Mouse (Mus musculus) midbrain, embryonic 13.5 days (tissue): ENCODE measurements around the gene Fntb. TPM values are rescaled to one million over a fixed set of nuclear protein-coding genes. Genes with fewer than 3 reads are reported as not detected.
A peak's percentile ranks its signal among the peaks of the same experiment; 100 is the strongest.
"Not testable (repeated sequence)": the region's sequence is repeated elsewhere in the genome, so short reads cannot be mapped to it uniquely, and the experiment has no call there.

Experiments
- ATAC-seq: fragments of 200-750 bp; cut with Nextera tagmentation; 2 replicates; pipeline ENCODE4 v1.8.0; 2017; ENCODE audit warnings: mild to moderate bottlenecking, moderate TSS enrichment, moderate library complexity
- H3K27ac ChIP-seq: fragments of 300-500 bp; sonication (generic); 2 replicates; pipeline ENCODE4 v1.5.1; 2015; ENCODE audit warnings: inconsistent platforms, mild to moderate bottlenecking, moderate library complexity
- H3K27me3 ChIP-seq: fragments of 300-500 bp; sonication (generic); 2 replicates; pipeline ENCODE4 v1.6.1; 2015; ENCODE audit warnings: mild to moderate bottlenecking, inconsistent platforms
- H3K36me3 ChIP-seq: fragments of 300-500 bp; sonication (generic); 2 replicates; pipeline ENCODE4 v1.6.1; 2015; ENCODE audit warnings: mild to moderate bottlenecking, inconsistent platforms
- H3K4me1 ChIP-seq: fragments of 300-500 bp; sonication (generic); replicated peaks from 2 replicates; pipeline ENCODE4 v1.6.1; 2015; ENCODE audit warnings: inconsistent platforms
- H3K4me2 ChIP-seq: fragments of 300-500 bp; sonication (generic); replicated peaks from 2 replicates; pipeline ENCODE4 v1.6.1; 2015; ENCODE audit warnings: moderate library complexity, mild to moderate bottlenecking, inconsistent platforms
- H3K4me3 ChIP-seq: fragments of 300-500 bp; sonication (generic); replicated peaks from 2 replicates; pipeline ENCODE4 v1.5.1; 2015; ENCODE audit warnings: mild to moderate bottlenecking, inconsistent platforms
- H3K9ac ChIP-seq: fragments of 300-500 bp; sonication (generic); replicated peaks from 2 replicates; pipeline ENCODE4 v1.6.1; 2015; ENCODE audit warnings: mild to moderate bottlenecking, inconsistent platforms
- H3K9me3 ChIP-seq: fragments of 300-500 bp; sonication (generic); 2 replicates; pipeline ENCODE4 v1.6.1; 2016; ENCODE audit warnings: mild to moderate bottlenecking, inconsistent platforms
- WGBS: fragments of 180-500 bp; shearing (Covaris S2); methylation state at CpG from one replicate; pipeline ENCODE4 v1.1.7; 2015; 5-methylcytosine and 5-hydroxymethylcytosine counted together
- polyA plus RNA-seq: library from polyadenylated mRNA; unstranded; fragments of >200 nt; fragmentation: Nextera tagmentation; extraction: Ambion mirVana; gene quantifications from 2 replicates; pipeline ENCODE4 v1.2.1, GENCODE M21; 2015

Gene Fntb
- polyA plus RNA-seq, 1 experiment from 2014 or later = 36.8 TPM

DNA sequence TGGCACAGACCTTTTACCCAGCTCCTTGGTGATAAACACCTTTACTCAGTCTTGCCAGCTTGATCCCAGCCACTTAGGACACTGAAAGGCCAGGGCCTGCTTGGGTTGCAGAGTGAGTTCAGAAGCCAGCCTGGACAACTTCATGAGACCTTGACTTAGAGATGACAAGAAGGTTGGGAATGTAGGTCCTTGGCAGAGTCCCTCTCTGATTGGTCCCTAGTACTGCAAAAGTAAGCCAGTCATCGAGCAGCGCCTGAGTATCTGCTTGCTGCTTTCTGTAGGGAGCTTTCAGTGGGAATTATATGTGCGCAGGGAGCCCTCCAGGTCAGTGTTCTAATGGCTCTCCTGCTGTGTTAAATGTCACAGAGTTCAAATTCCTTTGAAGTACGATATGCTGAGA, 9.7 kb downstream of the Fntb start:
- Histone ChIP-seq H3K9me3 (no peaks in the 10 kb centered on the region), H3K27me3 (no peaks in the 10 kb centered on the region), H3K36me3 (peaks cover 4% of the 10 kb centered on the region; the same call in 1 of the 2 replicates), H3K4me3 (no peak overlapping the region), H3K4me2 (no peak overlapping the region), H3K27ac (no peak overlapping the region), H3K9ac (no peak overlapping the region), H3K4me1 (no peaks in the 10 kb centered on the region)
- 75% methylated on average over 4 of the region's 4 CpGs for WGBS
- ATAC-seq = no peak

DNA sequence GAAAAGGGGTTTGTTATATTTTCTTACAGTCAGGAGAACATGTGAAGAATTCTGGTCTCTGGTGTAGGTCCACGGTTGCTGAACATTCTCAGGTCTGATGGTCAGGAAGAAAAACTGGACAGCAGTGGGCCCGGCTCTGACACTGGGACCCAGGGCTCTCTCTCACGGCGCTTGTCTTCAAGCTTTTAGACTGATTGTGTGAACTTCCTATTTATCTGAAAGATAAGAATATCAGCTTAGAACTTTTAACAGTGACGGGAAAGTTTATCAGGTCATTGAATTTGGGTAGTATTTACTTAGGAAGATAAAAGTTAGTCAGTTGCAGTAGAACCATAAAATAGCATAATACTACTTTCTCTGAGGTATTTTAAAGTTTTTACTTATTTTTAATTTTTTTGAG, 11.5 kb downstream of the Fntb start:
- Histone ChIP-seq H3K27me3 (no peaks in the 10 kb centered on the region), H3K4me1 (peaks cover 5% of the 10 kb centered on the region; the same call in 1 of the 2 replicates), H3K4me3 (no peak overlapping the region), H3K27ac (no peak overlapping the region), H3K9me3 (no peaks in the 10 kb centered on the region), H3K4me2 (no peak overlapping the region), H3K9ac (no peak overlapping the region), H3K36me3 (peaks cover 4% of the 10 kb centered on the region; the same call in 1 of the 2 replicates)
- no peak for ATAC-seq
- WGBS = 94% methylated on average over 5 of the region's 5 CpGs

DNA sequence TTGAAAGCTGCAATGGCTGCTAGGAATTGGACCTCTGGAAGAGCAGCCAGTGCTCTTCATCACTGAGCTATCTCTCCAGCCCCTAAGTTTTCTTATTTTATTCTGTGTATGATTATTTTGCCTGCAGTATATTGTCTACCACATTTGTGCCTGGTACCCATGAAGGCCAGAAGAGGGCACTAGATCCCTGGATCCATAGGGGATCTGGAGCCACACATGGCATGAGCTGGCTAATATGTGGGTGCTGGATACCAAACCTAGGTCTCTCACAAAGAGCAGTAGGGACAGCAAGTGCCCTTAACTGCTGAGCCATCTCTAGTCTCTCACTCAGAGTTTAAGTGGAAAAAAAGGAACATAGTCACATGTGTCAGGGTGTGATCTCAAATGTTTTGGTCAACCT, 12.5 kb downstream of the Fntb start:
- no peak for ATAC-seq
- H3K36me3 ChIP-seq = peaks cover 4% of the 10 kb centered on the region; the same call in 1 of the 2 replicates
- H3K9ac ChIP-seq = no peak overlapping the region
- H3K4me2 ChIP-seq = no peak overlapping the region
- H3K27ac ChIP-seq = no peak overlapping the region
- peaks cover 5% of the 10 kb centered on the region; the same call in 1 of the 2 replicates for H3K4me1 ChIP-seq
- H3K9me3 ChIP-seq = no peaks in the 10 kb centered on the region
- H3K4me3 ChIP-seq = no peak overlapping the region
- H3K27me3 ChIP-seq = no peaks in the 10 kb centered on the region

DNA sequence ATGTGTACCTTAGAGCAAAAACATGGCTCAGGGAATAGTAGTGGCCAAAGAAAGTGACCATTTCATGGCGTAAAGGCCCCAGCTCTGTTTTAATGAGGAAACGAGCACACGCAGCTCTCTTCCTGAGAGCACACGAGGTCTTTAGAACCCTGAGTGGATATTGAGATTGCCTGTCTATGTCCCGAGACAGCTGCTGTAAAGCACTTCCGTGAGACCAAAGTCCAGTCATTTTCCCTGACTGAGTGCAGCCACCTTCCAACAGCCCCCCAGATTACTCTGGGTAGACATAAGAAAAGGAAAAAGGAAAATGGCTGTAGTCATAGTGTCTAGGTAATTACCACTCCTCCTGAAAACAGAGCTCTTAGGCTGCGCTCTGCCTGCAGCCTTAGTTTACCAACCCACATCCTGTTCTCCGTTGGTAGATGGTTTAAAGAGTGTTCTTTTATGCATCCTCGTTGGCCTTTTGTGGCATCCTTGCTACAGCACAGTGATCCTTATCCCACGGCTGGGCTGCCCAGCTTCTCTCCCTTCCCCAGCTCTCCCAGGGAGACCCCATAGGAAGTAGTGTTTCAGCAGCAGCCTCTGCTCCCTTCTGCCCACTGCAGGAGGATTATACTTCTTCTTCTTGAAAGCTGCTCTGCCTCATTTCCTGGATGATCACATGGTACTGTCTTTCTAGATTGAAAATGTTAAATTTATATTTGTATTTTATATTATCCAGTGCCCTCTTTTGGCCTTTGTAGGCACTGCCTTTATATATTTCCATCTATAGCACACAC, 13.1 kb downstream of the Fntb start:
- ATAC-seq = no peak
- no peaks in the 10 kb centered on the region for H3K27me3 ChIP-seq
- H3K4me1 ChIP-seq = peaks cover 5% of the 10 kb centered on the region; the same call in 1 of the 2 replicates
- peaks cover 4% of the 10 kb centered on the region; the same call in 1 of the 2 replicates for H3K36me3 ChIP-seq
- H3K4me2 ChIP-seq = no peak overlapping the region
- H3K9ac ChIP-seq = no peak overlapping the region
- no peak overlapping the region for H3K27ac ChIP-seq
- H3K9me3 ChIP-seq = no peaks in the 10 kb centered on the region
- no peak overlapping the region for H3K4me3 ChIP-seq
- 87% methylated on average over 10 of the region's 10 CpGs for WGBS

DNA sequence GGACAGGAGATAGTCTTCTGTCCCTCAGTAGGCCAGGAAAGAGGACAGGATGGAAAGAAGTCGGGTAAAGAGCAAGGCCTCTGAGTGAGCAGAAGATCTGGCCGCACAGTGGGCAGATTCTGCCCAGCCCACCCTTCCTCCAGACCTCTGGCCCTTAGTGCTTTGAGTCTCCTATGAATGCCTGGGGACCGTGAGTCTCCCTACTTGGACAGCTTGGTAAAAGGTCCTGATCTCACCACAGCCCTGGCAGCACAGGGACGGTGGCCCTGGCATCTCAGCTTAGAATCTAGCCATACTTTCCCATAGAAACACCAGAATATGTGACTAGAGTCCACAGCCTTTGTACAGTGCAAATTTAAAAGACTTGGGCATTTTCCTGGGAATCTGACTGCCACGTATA, 14.6 kb downstream of the Fntb start:
- no peak overlapping the region for H3K4me2 ChIP-seq
- H3K27me3 ChIP-seq = no peaks in the 10 kb centered on the region
- no peaks in the 10 kb centered on the region for H3K9me3 ChIP-seq
- H3K4me1 ChIP-seq = peaks cover 5% of the 10 kb centered on the region; the same call in 1 of the 2 replicates
- H3K4me3 ChIP-seq = no peak overlapping the region
- H3K27ac ChIP-seq = no peak overlapping the region
- no peak overlapping the region for H3K9ac ChIP-seq
- no peak for ATAC-seq
- H3K36me3 ChIP-seq = peaks cover 4% of the 10 kb centered on the region; the same call in 1 of the 2 replicates
- 71% methylated on average over 5 of the region's 5 CpGs for WGBS

DNA sequence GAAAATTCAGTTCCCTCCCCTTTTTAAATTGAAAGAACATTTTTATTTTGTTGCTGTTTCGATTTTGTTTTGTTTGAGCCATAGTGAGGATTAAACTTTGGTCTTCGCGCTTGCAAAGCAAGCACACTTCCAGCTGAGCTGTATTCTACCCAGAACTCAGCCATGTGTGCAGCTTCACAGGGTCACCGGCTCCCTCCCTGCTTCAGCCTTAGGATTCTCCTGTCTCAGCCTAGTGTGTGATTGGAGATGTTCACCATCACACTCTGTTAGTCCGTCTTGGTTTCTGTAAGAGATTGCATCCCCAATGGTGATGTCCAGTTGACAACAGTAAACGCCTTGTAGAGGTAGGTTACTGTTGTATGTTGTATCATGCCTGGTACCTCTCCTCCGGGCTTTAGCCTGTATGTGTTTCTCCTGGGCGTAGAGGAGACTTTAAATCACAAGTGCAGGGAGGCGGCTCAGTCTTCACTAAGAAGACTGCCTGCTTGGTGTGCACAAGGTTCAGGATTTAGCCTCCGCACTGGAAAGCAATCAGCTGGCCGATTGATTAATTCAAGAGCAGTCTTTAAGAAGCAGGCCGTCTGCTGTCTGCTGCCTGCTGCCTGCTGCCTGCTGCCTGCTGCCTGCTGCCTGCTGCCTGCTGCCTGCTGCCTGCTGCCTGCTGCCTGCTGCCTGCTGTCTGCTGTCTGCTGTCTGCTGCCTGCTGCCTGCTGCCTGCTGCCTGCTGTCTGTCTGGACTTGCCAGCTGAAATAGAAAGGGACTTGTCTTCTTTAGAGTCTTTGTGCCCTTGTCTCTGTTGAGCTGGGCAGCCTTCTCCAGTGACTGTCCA, 15.5 kb downstream of the Fntb start:
- Histone ChIP-seq H3K4me3 (no peak overlapping the region), H3K9ac (no peak overlapping the region), H3K27me3 (no peaks in the 10 kb centered on the region), H3K4me1 (peaks cover 5% of the 10 kb centered on the region; the same call in 1 of the 2 replicates), H3K9me3 (no peaks in the 10 kb centered on the region), H3K36me3 (peaks cover 4% of the 10 kb centered on the region; the same call in 1 of the 2 replicates), H3K27ac (peak overlapping the region; percentile 35), H3K4me2 (no peak overlapping the region)
- 54% methylated on average over 12 of the region's 12 CpGs for WGBS
- peak; percentile 53; the same call in 1 of the 2 replicates for ATAC-seq

DNA sequence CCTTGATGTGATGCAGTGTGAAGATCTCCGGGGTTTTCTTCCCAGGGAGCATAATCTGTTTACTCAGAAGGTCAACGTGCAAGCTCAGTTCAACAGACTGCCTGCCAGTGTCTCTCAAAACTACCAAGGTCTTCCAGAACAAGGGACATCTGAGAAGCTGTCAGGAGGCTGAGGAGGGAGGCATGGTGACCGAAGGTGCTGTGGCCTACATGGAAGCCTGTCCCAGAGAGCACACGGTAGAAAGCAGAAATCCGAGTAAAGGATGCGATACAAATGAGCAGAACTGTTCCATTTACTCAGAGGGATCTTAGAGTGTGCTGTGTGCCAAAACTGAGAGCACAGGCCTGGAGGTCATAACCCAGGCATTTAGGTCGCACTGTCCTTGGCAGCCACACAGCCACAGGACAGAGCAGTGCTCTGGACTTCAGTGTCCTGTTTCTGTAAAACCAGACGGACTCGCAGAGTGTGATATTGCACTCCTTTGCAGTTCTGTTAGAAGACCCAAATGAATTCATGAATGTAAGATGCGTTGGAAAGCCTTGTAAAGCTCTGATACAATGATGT, 18.7 kb downstream of the Fntb start:
- no peak overlapping the region for H3K27ac ChIP-seq
- no peak overlapping the region for H3K9ac ChIP-seq
- no peaks in the 10 kb centered on the region for H3K27me3 ChIP-seq
- ATAC-seq = no peak
- no peak overlapping the region for H3K4me3 ChIP-seq
- no peaks in the 10 kb centered on the region for H3K36me3 ChIP-seq
- peaks cover 5% of the 10 kb centered on the region; the same call in 1 of the 2 replicates for H3K4me1 ChIP-seq
- H3K9me3 ChIP-seq = no peaks in the 10 kb centered on the region
- no peak overlapping the region for H3K4me2 ChIP-seq
- 74% methylated on average over 10 of the region's 10 CpGs for WGBS

DNA sequence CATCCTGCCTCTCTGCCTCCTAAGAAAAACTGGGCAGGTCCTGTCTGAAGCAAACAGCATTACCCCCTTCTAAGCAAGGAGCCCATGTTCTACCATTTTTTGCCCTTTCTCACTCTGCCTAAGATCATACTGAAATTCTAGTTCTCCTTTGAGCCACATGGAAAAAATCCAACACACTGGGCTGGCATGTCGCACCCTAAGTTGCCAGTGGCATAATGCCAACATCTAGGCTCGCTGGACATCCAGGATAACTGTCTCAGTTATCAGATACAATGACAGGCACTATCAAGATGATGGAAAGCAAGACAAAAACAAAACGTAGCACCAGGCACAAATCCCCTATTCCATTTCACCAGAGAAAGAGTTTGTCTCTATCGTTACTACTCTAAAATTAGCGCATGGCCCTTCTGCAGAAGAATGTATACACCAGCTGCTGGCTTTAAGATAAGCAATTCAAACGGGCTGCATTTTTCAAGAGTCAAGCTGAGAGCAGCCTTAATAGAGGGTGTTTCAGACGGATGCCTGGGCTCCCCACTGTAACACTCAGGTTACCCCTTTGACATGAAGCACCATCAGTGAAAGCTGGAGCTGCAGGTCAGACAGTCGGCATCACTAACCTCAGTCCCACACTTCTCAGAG, 25.2 kb downstream of the Fntb start:
- H3K36me3 ChIP-seq = no peaks in the 10 kb centered on the region
- no peak overlapping the region for H3K9ac ChIP-seq
- H3K4me3 ChIP-seq = no peak overlapping the region
- no peaks in the 10 kb centered on the region for H3K9me3 ChIP-seq
- H3K27me3 ChIP-seq = no peaks in the 10 kb centered on the region
- H3K4me2 ChIP-seq = no peak overlapping the region
- H3K4me1 ChIP-seq = no peaks in the 10 kb centered on the region
- H3K27ac ChIP-seq = no peak overlapping the region
- 65% methylated on average over 8 of the region's 8 CpGs for WGBS
- no peak for ATAC-seq

DNA sequence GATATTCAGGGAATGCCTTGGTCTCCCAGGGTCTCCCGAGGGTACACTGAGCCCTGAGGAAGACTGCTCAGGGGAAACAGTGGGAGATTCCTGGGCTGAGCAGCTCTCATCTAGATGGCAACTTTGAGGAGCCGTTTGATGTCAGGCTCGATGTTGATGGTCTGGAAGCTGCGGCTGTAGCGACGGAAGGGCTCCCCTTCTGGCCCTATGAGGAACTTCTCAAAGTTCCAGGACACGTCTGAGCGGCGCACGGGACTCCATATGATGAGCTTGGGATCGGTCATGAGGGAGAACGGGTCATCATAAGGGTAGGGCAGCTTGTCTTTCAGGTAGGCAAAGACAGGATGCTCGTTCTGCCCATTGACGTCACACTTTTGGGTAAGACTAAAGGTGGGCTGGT, 27.2 kb downstream of the Fntb start:
- not testable (repeated sequence) for H3K4me1 ChIP-seq, H3K36me3 ChIP-seq, H3K9me3 ChIP-seq, H3K27ac ChIP-seq, H3K27me3 ChIP-seq, H3K9ac ChIP-seq, H3K4me2 ChIP-seq, H3K4me3 ChIP-seq, ATAC-seq
- 50% methylated on average over 14 of the region's 14 CpGs for WGBS

DNA sequence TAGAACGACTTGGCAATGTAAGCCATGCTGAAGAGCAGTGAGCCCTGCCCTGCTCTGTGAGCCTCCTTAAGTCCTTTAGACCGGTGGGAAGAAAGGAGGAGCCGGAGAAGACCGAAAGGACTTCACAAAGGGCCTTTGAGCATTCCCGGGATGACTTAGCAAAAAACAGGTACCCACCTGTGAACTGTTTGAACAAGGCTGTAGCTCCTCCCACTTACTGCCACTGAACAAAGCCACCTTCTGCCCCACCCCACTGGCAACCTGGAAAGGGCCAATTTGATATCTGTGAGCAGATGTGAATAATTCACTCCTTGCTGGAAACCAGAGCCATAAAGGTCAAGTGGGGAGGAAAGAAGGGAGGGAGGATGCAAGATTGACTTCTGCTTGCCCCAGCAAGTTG, 30.0 kb downstream of the Fntb start, which contains the start of gene Gpx2:
Gene Gpx2, minus strand, starts transcription at position 205 of the 400 bp plus-strand sequence.
- H3K4me1 ChIP-seq = no peaks in the 10 kb centered on the region; the same call in 1 of the 2 replicates
- no peak for ATAC-seq
- 80% methylated on average over 5 of the region's 5 CpGs for WGBS

DNA sequence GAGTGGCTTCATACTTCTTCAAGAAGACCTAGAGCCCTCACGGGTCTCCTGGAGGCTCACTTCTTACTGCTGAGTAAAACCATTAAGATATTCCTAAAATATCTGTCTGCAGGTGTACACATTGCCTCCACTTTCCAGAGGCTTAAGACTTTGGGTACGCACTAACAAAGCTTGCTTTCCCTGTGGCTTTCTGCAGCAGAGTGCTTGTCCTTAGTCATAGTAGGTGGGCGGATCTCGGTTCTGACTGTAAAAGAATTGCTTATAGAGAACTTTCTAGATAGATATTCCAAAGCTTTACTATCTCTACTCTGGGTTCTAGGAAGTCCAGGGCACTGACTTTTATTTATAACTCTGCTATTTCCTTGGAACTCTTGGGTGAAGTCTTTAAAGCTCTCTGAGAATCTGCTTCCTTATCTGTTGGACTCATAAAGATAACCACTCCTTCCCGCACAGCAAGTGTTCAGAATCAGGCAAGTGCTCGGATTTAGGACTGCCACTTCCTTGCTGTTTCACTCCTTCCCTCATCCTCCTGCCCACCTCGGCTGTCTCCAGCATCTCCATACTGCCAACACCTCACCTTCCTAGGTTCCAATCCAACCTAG, 31.6 kb downstream of the Fntb start:
- Histone ChIP-seq H3K4me2 (no peak overlapping the region), H3K9me3 (no peaks in the 10 kb centered on the region), H3K9ac (no peak overlapping the region), H3K36me3 (0 out of 2 replicates have a peak, but pooled peaks cover 4% of the 10 kb centered on the region), H3K27me3 (0 out of 2 replicates have a peak, but pooled peaks cover 2% of the 10 kb centered on the region), H3K4me3 (no peak overlapping the region), H3K27ac (no peak overlapping the region), H3K4me1 (no peaks in the 10 kb centered on the region; the same call in 1 of the 2 replicates)
- ATAC-seq = no peak
- WGBS = 90% methylated on average over 7 of the region's 7 CpGs

More for the DNA sequence above, 30.0 kb downstream of the Fntb start, which contains the start of gene Gpx2:
- H3K36me3 ChIP-seq = 0 out of 2 replicates have a peak, but pooled peaks cover 4% of the 10 kb centered on the region
- no peak within 1 kb of the TSS for H3K9ac ChIP-seq
- no peak within 1 kb of the TSS for H3K4me2 ChIP-seq
- H3K27ac ChIP-seq = no peak within 1 kb of the TSS
- H3K9me3 ChIP-seq = no peaks in the 10 kb centered on the region
- no peak within 1 kb of the TSS for H3K4me3 ChIP-seq
- H3K27me3 ChIP-seq = 0 out of 2 replicates have a peak, but pooled peaks cover 2% of the 10 kb centered on the region
